Mouse (Mus musculus) heart, embryonic 13.5 days (tissue): ENCODE measurements around the gene Ddx19a. TPM values are rescaled to one million over a fixed set of nuclear protein-coding genes. Genes with fewer than 3 reads are reported as not detected.

Experiments used
- ATAC-seq: fragments of 200-750 bp; cut with Nextera tagmentation; 2 replicates; pipeline ENCODE4 v1.8.0; 2017; ENCODE audit warnings: moderate TSS enrichment; ENCODE audit not compliant: insufficient number of reproducible peaks, low FRiP score, low TSS enrichment; ENCODE audit errors: extremely low read depth
- H3K27ac ChIP-seq: fragments of 300-500 bp; sonication (generic); replicated peaks from 2 replicates; pipeline ENCODE4 v1.5.1; 2015; ENCODE audit warnings: moderate library complexity, mild to moderate bottlenecking, inconsistent platforms
- H3K27me3 ChIP-seq: fragments of 300-500 bp; sonication (generic); replicated peaks from 2 replicates; pipeline ENCODE4 v1.6.1; 2015; ENCODE audit warnings: mild to moderate bottlenecking, inconsistent platforms
- H3K36me3 ChIP-seq: fragments of 300-500 bp; sonication (generic); 2 replicates; pipeline ENCODE4 v1.6.1; 2015; ENCODE audit warnings: mild to moderate bottlenecking, inconsistent platforms
- H3K4me1 ChIP-seq: fragments of 300-500 bp; sonication (generic); 2 replicates; pipeline ENCODE4 v1.6.1; 2015; ENCODE audit warnings: inconsistent platforms
- H3K4me2 ChIP-seq: fragments of 300-500 bp; sonication (generic); 2 replicates; pipeline ENCODE4 v1.6.1; 2015; ENCODE audit warnings: inconsistent platforms, mild to moderate bottlenecking, moderate library complexity
- H3K4me3 ChIP-seq: fragments of 300-500 bp; sonication (generic); 2 replicates; pipeline ENCODE4 v1.5.1; 2015; ENCODE audit warnings: moderate library complexity, mild to moderate bottlenecking, inconsistent platforms
- H3K9ac ChIP-seq: fragments of 300-500 bp; sonication (generic); 2 replicates; pipeline ENCODE4 v1.6.1; 2015; ENCODE audit warnings: inconsistent platforms, mild to moderate bottlenecking, moderate library complexity
- H3K9me3 ChIP-seq: fragments of 300-500 bp; sonication (generic); 2 replicates; pipeline ENCODE4 v1.6.1; 2016; ENCODE audit warnings: inconsistent platforms
- WGBS: fragments of 180-500 bp; shearing (Covaris S2); methylation state at CpG from one replicate; pipeline ENCODE4 v1.1.7; 2015; ENCODE audit warnings: mixed read lengths; 5-methylcytosine and 5-hydroxymethylcytosine counted together
- polyA plus RNA-seq: library from polyadenylated mRNA; unstranded; fragments of >200 nt; fragmentation: Nextera tagmentation; extraction: Ambion mirVana; gene quantifications from 2 replicates; pipeline ENCODE4 v1.2.1, GENCODE M21; 2015

Ddx19a gene
- polyA plus RNA-seq = 11.5 and 12.3 TPM in 2 replicates

GRCm38 (mm10) chr8:110997547-110998531 is at the start of gene Ddx19a:
TSS of gene Ddx19a (minus strand) at chr8:110997800.
- 3% methylated on average over 58 of the region's 58 CpGs for WGBS
- Histone ChIP-seq H3K27me3 (no peaks in the 10 kb centered on the region), H3K4me3 (peak within 1 kb of the TSS; percentile 76), H3K4me2 (peak within 1 kb of the TSS; percentile 90), H3K36me3 (peaks cover 11% of the 10 kb centered on the region), H3K4me1 (peaks cover 12% of the 10 kb centered on the region), H3K27ac (peak within 1 kb of the TSS; percentile 78), H3K9me3 (no peaks in the 10 kb centered on the region), H3K9ac (peak within 1 kb of the TSS; percentile 88)
- peak; percentile 83 for ATAC-seq

GRCm38 (mm10) chr8:111044003-111044734 is 46.6 kb upstream of the Ddx19a start:
- no peak overlapping the region for H3K4me3 ChIP-seq
- no peaks in the 10 kb centered on the region for H3K9me3 ChIP-seq
- H3K27ac ChIP-seq = no peak overlapping the region
- H3K4me2 ChIP-seq = no peak overlapping the region
- H3K36me3 ChIP-seq = peaks cover 99% of the 10 kb centered on the region
- H3K4me1 ChIP-seq = no peaks in the 10 kb centered on the region
- H3K9ac ChIP-seq = no peak overlapping the region
- no peak for ATAC-seq
- 53% methylated on average over 2 of the region's 2 CpGs for WGBS
- no peaks in the 10 kb centered on the region for H3K27me3 ChIP-seq

GRCm38 (mm10) chr8:111042546-111042945 is 44.9 kb upstream of the Ddx19a start:
- Histone ChIP-seq H3K27me3 (no peaks in the 10 kb centered on the region), H3K9me3 (no peaks in the 10 kb centered on the region), H3K4me3 (no peak overlapping the region), H3K36me3 (peaks cover 99% of the 10 kb centered on the region), H3K9ac (no peak overlapping the region), H3K4me2 (no peak overlapping the region), H3K27ac (no peak overlapping the region), H3K4me1 (no peaks in the 10 kb centered on the region)
- 92% methylated on average over 19 of the region's 19 CpGs for WGBS
- ATAC-seq = no peak

- Histone ChIP-seq H3K27ac (no peak overlapping the region), H3K9ac (no peak overlapping the region), H3K36me3 (peaks cover 57% of the 10 kb centered on the region), H3K9me3 (no peaks in the 10 kb centered on the region), H3K4me3 (no peak overlapping the region), H3K4me1 (peaks cover 19% of the 10 kb centered on the region), H3K4me2 (no peak overlapping the region), H3K27me3 (peaks cover 6% of the 10 kb centered on the region)
- ATAC-seq = no peak
- WGBS = 92% methylated on average over 15 of the region's 15 CpGs
Observed at GRCm38 (mm10) chr8:111036591-111036990, 39.0 kb upstream of the Ddx19a start.

GRCm38 (mm10) chr8:111034276-111034675 is 36.7 kb upstream of the Ddx19a start:
- Histone ChIP-seq H3K36me3 (peaks cover 35% of the 10 kb centered on the region), H3K4me3 (peak overlapping the region; percentile 79), H3K9me3 (no peaks in the 10 kb centered on the region), H3K4me2 (peak overlapping the region; percentile 77), H3K27ac (peak overlapping the region; percentile 84), H3K4me1 (peaks cover 19% of the 10 kb centered on the region), H3K27me3 (peaks cover 16% of the 10 kb centered on the region), H3K9ac (peak overlapping the region; percentile 86)
- 16% methylated on average over 12 of the region's 12 CpGs for WGBS
- peak; percentile 4; the same call in 1 of the 2 replicates for ATAC-seq

- Histone ChIP-seq H3K9ac (peak overlapping the region; percentile 86), H3K36me3 (peaks cover 29% of the 10 kb centered on the region), H3K27me3 (peaks cover 16% of the 10 kb centered on the region), H3K9me3 (no peaks in the 10 kb centered on the region), H3K27ac (peak overlapping the region; percentile 84), H3K4me3 (peak overlapping the region; percentile 79), H3K4me2 (peak overlapping the region; percentile 77), H3K4me1 (peaks cover 19% of the 10 kb centered on the region)
- 5% methylated on average over 37 of the region's 37 CpGs for WGBS
- ATAC-seq = peak; percentile 96
Observed at GRCm38 (mm10) chr8:111033482-111034215, 36.0 kb upstream of the Ddx19a start.

GRCm38 (mm10) chr8:111032916-111033315 is 35.3 kb upstream of the Ddx19a start, which contains the start of gene Aars:
TSS of gene Aars (plus strand) at chr8:111033144.
- peak within 1 kb of the TSS; percentile 86 for H3K9ac ChIP-seq
- peak within 1 kb of the TSS; percentile 79 for H3K4me3 ChIP-seq
- peak within 1 kb of the TSS; percentile 77 for H3K4me2 ChIP-seq
- 93% methylated on average over 7 of the region's 7 CpGs for WGBS
- H3K27ac ChIP-seq = peak within 1 kb of the TSS; percentile 84
- peaks cover 23% of the 10 kb centered on the region for H3K4me1 ChIP-seq
- no peak for ATAC-seq
- peaks cover 21% of the 10 kb centered on the region for H3K36me3 ChIP-seq
- peaks cover 16% of the 10 kb centered on the region for H3K27me3 ChIP-seq
- H3K9me3 ChIP-seq = no peaks in the 10 kb centered on the region

- Histone ChIP-seq H3K27ac (no peak within 1 kb of the TSS), H3K36me3 (peaks cover 8% of the 10 kb centered on the region), H3K4me3 (no peak within 1 kb of the TSS), H3K4me1 (peaks cover 26% of the 10 kb centered on the region), H3K9me3 (no peaks in the 10 kb centered on the region), H3K27me3 (peaks cover 16% of the 10 kb centered on the region), H3K4me2 (no peak within 1 kb of the TSS), H3K9ac (no peak within 1 kb of the TSS)
- 93% methylated on average over 19 of the region's 19 CpGs for WGBS
- no peak for ATAC-seq
Observed at GRCm38 (mm10) chr8:111031572-111031971, 34.0 kb upstream of the Ddx19a start, which contains the start of gene Ddx19b. TSS of gene Ddx19b (minus strand) at chr8:111031751.

GRCm38 (mm10) chr8:111030045-111030444 is 32.4 kb upstream of the Ddx19a start:
- WGBS = 76% methylated on average over 6 of the region's 6 CpGs
- H3K36me3 ChIP-seq = no peaks in the 10 kb centered on the region
- H3K9ac ChIP-seq = no peak overlapping the region
- peaks cover 19% of the 10 kb centered on the region for H3K4me1 ChIP-seq
- no peak overlapping the region for H3K4me3 ChIP-seq
- H3K9me3 ChIP-seq = no peaks in the 10 kb centered on the region
- H3K27ac ChIP-seq = no peak overlapping the region
- H3K27me3 ChIP-seq = peaks cover 16% of the 10 kb centered on the region
- H3K4me2 ChIP-seq = no peak overlapping the region
- no peak for ATAC-seq

- no peaks in the 10 kb centered on the region for H3K36me3 ChIP-seq
- no peak overlapping the region for H3K4me2 ChIP-seq
- H3K27ac ChIP-seq = no peak overlapping the region
- no peaks in the 10 kb centered on the region for H3K9me3 ChIP-seq
- H3K4me3 ChIP-seq = no peak overlapping the region
- H3K27me3 ChIP-seq = peaks cover 16% of the 10 kb centered on the region
- no peak overlapping the region for H3K9ac ChIP-seq
- WGBS = 42% methylated on average over 4 of the region's 4 CpGs
- H3K4me1 ChIP-seq = peaks cover 14% of the 10 kb centered on the region
- ATAC-seq = no peak
Observed at GRCm38 (mm10) chr8:111029589-111029988, 32.0 kb upstream of the Ddx19a start.
